Mouse (Mus musculus) monocyte, adult 5-6 weeks (primary cell): ENCODE measurements around the gene Cggbp1. TPM values are rescaled to one million over a fixed set of nuclear protein-coding genes. Genes with fewer than 3 reads are reported as not detected.
"Not testable (repeated sequence)": the region's sequence is repeated elsewhere in the genome, so short reads cannot be mapped to it uniquely, and the experiment has no call there.

Source experiments
- ATAC-seq: fragments of 153-309, 156-312 bp; replicated peaks from 2 replicates; pipeline ENCODE4 v1.8.0; 2017; ENCODE audit warnings: mild to moderate bottlenecking; ENCODE audit not compliant: low TSS enrichment, insufficient number of reproducible peaks, severe bottlenecking, poor library complexity, low FRiP score
- total RNA-seq: library from RNA; stranded (forward); fragments of 200-1000, 200-491, 200-594 nt; gene quantifications from 3 replicates; pipeline ENCODE4 v1.2.3, GENCODE M21; 2017

Gene Cggbp1
- 79.2 to 119 TPM (median 83.8 TPM) in 3 replicates for total RNA-seq

- ATAC-seq = peak; percentile 100
Measured at GRCm38 (mm10) chr16:64851563-64852362, at the start of gene Cggbp1, which contains the start of gene Zfp654. Gene Cggbp1 (plus strand): TSS chr16:64851996. Gene Zfp654 (minus strand): TSS chr16:64851652.

GRCm38 (mm10) chr16:64803041-64803440 is 48.8 kb upstream of the Cggbp1 start:
- ATAC-seq = no peak

GRCm38 (mm10) chr16:64817094-64817765 is 34.6 kb upstream of the Cggbp1 start:
- ATAC-seq = no peak

GRCm38 (mm10) chr16:64823890-64824289 is 27.9 kb upstream of the Cggbp1 start:
- ATAC-seq = no peak

- ATAC-seq = no peak
Measured at GRCm38 (mm10) chr16:64824474-64824873, 27.3 kb upstream of the Cggbp1 start.

- ATAC-seq = no peak
Measured at GRCm38 (mm10) chr16:64830291-64830690, 21.5 kb upstream of the Cggbp1 start.

GRCm38 (mm10) chr16:64835996-64836545 is 15.7 kb upstream of the Cggbp1 start:
- ATAC-seq = no peak; the same call in 1 of the 2 replicates

GRCm38 (mm10) chr16:64836709-64837108 is 15.1 kb upstream of the Cggbp1 start:
- ATAC-seq = no peak

- no peak for ATAC-seq
Measured at GRCm38 (mm10) chr16:64841481-64842373, 10.1 kb upstream of the Cggbp1 start.

GRCm38 (mm10) chr16:64842374-64842729 is 9.4 kb upstream of the Cggbp1 start:
- no peak for ATAC-seq

- no peak for ATAC-seq
Measured at GRCm38 (mm10) chr16:64845947-64846346, 5.8 kb upstream of the Cggbp1 start.

- 0 out of 2 replicates have a peak, but pooled peaks have one; percentile 2 for ATAC-seq
Measured at GRCm38 (mm10) chr16:64850287-64851084, 1.3 kb upstream of the Cggbp1 start.

- peak; percentile 1; the same call in 1 of the 2 replicates for ATAC-seq
Measured at GRCm38 (mm10) chr16:64851085-64851562, 672 bp upstream of the Cggbp1 start.

- ATAC-seq = no peak
Measured at GRCm38 (mm10) chr16:64852441-64852871, 660 bp downstream of the Cggbp1 start.

GRCm38 (mm10) chr16:64852891-64853290 is 1.1 kb downstream of the Cggbp1 start:
- no peak for ATAC-seq

GRCm38 (mm10) chr16:64856946-64857345 is 5.2 kb downstream of the Cggbp1 start:
- no peak for ATAC-seq

- ATAC-seq = not testable (repeated sequence)
Measured at GRCm38 (mm10) chr16:64865841-64866240, 14.0 kb downstream of the Cggbp1 start.

GRCm38 (mm10) chr16:64868613-64869012 is 16.8 kb downstream of the Cggbp1 start:
- ATAC-seq = no peak
